Mouse (Mus musculus) left cerebral cortex, postnatal 10 days (tissue): ENCODE results near the gene E130308A19Rik. TPM values are rescaled to one million over a fixed set of nuclear protein-coding genes. Genes with fewer than 3 reads are reported as not detected.

Experiments used
- DNase-seq, 2 experiments: peaks; one replicate each; pipeline ENCODE4 v3.0.0; 2021 to 2022; ENCODE audit warnings: low spot score in 2 of 2, mixed read lengths in 1 of 2; ENCODE audit errors: extremely low spot score in 1 of 2
- intact Hi-C: fragments of 180-260 bp; cut with DNase I; formaldehyde crosslinking; loops from one replicate; pipeline ENCODE4 v1.15.1; 2025
- total RNA-seq, 2 experiments: library from RNA; stranded (reverse); gene quantifications; 2 replicates each; pipeline ENCODE4 v1.2.3; 2021

The E130308A19Rik gene
- 1 to 10 TPM; 9.3 to 10.0 TPM for total RNA-seq

GRCm38 (mm10) chr4:59625998-59626910 is at the start of gene E130308A19Rik:
TSS of gene E130308A19Rik (plus strand) at chr4:59626211.
- intact Hi-C loops: loop anchor here (2.0 to 10.0 kb wide), 4 partner anchors 47 to 249 kb away; no protein-coding TSS in a partner anchor
- peak; percentile 35 to 89 for DNase-seq

GRCm38 (mm10) chr4:59580495-59581281 is 45.3 kb upstream of the E130308A19Rik start:
- peak in 1 of 2 experiments; percentile 46 for DNase-seq

GRCm38 (mm10) chr4:59581314-59582185 is 44.5 kb upstream of the E130308A19Rik start, which contains the start of gene Hsdl2:
TSS of gene Hsdl2 (plus strand) at chr4:59581563.
- intact Hi-C loops: no loop called here

More at GRCm38 (mm10) chr4:59580495-59581281, 45.3 kb upstream of the E130308A19Rik start:
- intact Hi-C loops: no loop called here

GRCm38 (mm10) chr4:59582186-59582585 is 43.8 kb upstream of the E130308A19Rik start:
- no peak for DNase-seq
- intact Hi-C loops: no loop called here

More at GRCm38 (mm10) chr4:59581314-59582185, 44.5 kb upstream of the E130308A19Rik start, which contains the start of gene Hsdl2:
- peak; percentile 96 to 97 for DNase-seq

GRCm38 (mm10) chr4:59585097-59585496 is 40.9 kb upstream of the E130308A19Rik start:
- DNase-seq: peak in 1 of 2 experiments; percentile 27
- intact Hi-C loops: no loop called here

- intact Hi-C loops: no loop called here
- no peak for DNase-seq
Observed at GRCm38 (mm10) chr4:59587215-59587871, 38.7 kb upstream of the E130308A19Rik start.

- no peak for DNase-seq
- intact Hi-C loops: no loop called here
Observed at GRCm38 (mm10) chr4:59587872-59588226, 38.2 kb upstream of the E130308A19Rik start.

GRCm38 (mm10) chr4:59594614-59595013 is 31.4 kb upstream of the E130308A19Rik start:
- no peak for DNase-seq
- intact Hi-C loops: no loop called here

- no peak for DNase-seq
- intact Hi-C loops: no loop called here
Observed at GRCm38 (mm10) chr4:59596556-59596955, 29.5 kb upstream of the E130308A19Rik start.

GRCm38 (mm10) chr4:59602704-59603103 is 23.3 kb upstream of the E130308A19Rik start:
- DNase-seq: no peak
- intact Hi-C loops: no loop called here

- DNase-seq: no peak
- intact Hi-C loops: no loop called here
Observed at GRCm38 (mm10) chr4:59604892-59605291, 21.1 kb upstream of the E130308A19Rik start.

- intact Hi-C loops: no loop called here
- DNase-seq: no peak
Observed at GRCm38 (mm10) chr4:59605501-59605900, 20.5 kb upstream of the E130308A19Rik start.

GRCm38 (mm10) chr4:59610411-59610810 is 15.6 kb upstream of the E130308A19Rik start:
- DNase-seq: no peak
- intact Hi-C loops: no loop called here

GRCm38 (mm10) chr4:59614986-59615385 is 11.0 kb upstream of the E130308A19Rik start:
- intact Hi-C loops: no loop called here

GRCm38 (mm10) chr4:59619611-59620245 is 6.3 kb upstream of the E130308A19Rik start:
- no peak for DNase-seq
- intact Hi-C loops: loop anchor here (10.0 kb wide), 1 partner anchor 255 kb away; no protein-coding TSS in a partner anchor

More at GRCm38 (mm10) chr4:59614986-59615385, 11.0 kb upstream of the E130308A19Rik start:
- DNase-seq: no peak

GRCm38 (mm10) chr4:59625676-59625997 is 374 bp upstream of the E130308A19Rik start:
- no peak for DNase-seq
- intact Hi-C loops: loop anchor here (5.0 to 10.0 kb wide), 3 partner anchors 132 to 249 kb away; no protein-coding TSS in a partner anchor

GRCm38 (mm10) chr4:59628255-59628654 is 2.2 kb downstream of the E130308A19Rik start:
- DNase-seq: no peak
- intact Hi-C loops: loop anchor here (5.0 to 10.0 kb wide), 3 partner anchors 129 to 247 kb away; no protein-coding TSS in a partner anchor
